Mouse (Mus musculus): ENCODE measurements around the gene Dohh. TPM values are rescaled to one million over a fixed set of nuclear protein-coding genes. Genes with fewer than 3 reads are reported as not detected.

Gene Dohh
- polyA plus RNA-seq (2014; fragmentation: Nextera tagmentation; extraction: Ambion mirVana): 68.9 TPM in 2 replicates

DNA sequence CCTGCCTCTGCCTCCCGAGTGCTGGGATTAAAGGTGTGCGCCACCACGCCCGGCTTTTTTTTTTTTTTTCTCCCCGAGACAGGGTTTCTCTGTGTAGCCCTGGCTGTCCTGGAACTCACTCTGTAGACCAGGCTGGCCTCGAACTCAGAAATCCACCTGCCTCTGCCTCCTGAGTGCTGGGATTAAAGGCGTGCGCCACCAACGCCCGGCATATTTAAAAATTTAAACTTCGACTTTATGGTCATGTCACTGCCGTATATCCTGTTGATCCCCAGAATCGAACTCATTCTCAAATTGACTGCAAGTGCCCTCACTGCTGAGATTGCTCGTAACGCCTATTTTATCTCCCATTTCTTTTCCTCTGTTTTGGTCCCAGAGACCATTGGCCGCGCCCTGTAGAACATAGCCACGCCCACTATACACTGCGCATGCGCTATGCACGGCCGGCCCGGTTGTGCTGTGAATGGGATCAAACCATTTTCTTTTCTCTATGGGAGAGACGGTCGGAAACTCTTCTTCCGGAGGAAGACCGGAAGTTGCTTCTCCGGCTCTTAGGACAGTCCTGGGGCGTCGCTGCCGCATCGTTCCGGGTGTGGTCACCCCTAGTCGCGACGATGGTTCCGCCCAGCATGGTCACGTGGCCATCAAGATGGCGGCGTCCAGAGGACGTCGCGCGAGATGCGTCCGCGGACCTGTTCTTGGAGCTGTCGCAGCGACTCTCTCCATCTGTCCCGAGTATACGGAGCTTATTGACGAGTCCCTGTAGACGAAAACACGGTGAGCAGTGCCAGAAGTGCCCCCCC is at the start of gene Dohh, which contains the start of gene Gm48551:
TSS of gene Dohh (plus strand) at position 627 of the 803 bp plus-strand sequence.
TSS of gene Gm48551 (plus strand) at position 665 of the 803 bp plus-strand sequence.
- H3K27ac ChIP-seq: peak within 1 kb of the TSS; percentile 86
- H3K4me3 ChIP-seq (replicated peaks; ENCODE audit: low read length): peak within 1 kb of the TSS; percentile 85
- no peaks in the 10 kb centered on the region for H3K27me3 ChIP-seq (ENCODE audit: control insufficient read depth, insufficient read depth, low read length)
- peaks cover 28% of the 10 kb centered on the region for H3K36me3 ChIP-seq (replicated peaks; ENCODE audit: control insufficient read depth, insufficient read depth)
- 4% methylated on average over 50 of the region's 54 CpGs for WGBS
- peak within 1 kb of the TSS; percentile 83 for H3K9ac ChIP-seq
- ATAC-seq (ENCODE audit: low FRiP score) (peak; percentile 94), DNase-seq (ENCODE audit: low spot score) (peak; percentile 100)
- H3K4me1 ChIP-seq (replicated peaks; ENCODE audit: control insufficient read depth, insufficient read depth, low read length): peaks cover 12% of the 10 kb centered on the region
- no peaks in the 10 kb centered on the region for H3K9me3 ChIP-seq (ENCODE audit: control insufficient read depth, low read length)
- H3K4me2 ChIP-seq (replicated peaks): peak within 1 kb of the TSS; percentile 64

DNA sequence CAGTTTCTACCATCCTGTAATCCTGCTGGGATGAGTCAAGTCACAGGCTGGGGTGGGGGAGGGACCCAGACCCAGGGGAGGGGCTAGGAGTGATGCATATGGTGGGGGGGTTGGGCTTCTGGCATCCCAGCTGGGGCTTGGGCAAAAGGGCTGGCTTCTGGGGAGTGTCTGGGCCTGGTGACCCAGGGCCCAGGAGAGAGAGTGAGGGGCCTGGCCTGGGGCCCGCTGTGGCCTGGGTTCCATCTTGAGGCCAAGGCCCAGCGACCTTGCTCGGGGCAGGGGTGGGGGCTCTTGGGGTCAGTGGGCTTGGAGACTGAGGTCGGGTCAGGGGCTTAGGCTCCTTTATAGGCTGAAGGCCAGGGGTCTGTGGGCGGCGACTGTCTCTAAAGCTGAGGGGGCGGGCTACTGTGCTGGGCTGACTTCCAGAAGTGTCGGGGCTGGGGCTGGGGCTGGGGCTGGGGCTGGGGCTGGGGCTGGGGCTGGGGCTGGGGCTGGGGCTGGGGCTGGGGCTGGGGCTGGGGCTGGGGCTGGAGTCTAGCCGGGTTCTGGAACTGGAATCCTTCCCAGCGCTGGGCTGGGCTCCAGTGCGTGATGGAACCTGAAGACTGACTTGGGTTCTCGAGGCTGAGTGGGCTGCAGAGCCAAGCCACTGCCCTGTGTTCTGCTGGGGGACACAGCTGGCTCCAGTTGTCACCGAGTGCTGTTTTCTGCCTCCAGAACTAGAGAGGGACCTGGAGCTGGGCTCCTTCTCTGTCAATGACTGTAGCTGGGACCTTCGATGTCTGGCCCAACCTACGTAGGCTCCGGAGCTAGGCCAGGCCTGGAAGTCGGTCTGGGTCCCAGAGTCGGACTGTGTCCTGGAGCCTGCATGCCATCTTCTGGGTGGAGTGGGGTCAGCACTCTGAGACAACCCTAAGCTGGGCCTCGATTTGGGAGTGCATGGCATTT is 48.6 kb upstream of the Dohh start:
- Histone ChIP-seq H3K9me3 (ENCODE audit: control insufficient read depth, low read length) (no peaks in the 10 kb centered on the region), H3K9ac (0 out of 2 replicates have a peak overlapping the region, but pooled peaks have one; percentile 4), H3K4me3 (replicated peaks; ENCODE audit: low read length) (no peak overlapping the region), H3K4me1 (replicated peaks; ENCODE audit: control insufficient read depth, insufficient read depth, low read length) (no peaks in the 10 kb centered on the region), H3K4me2 (replicated peaks) (no peak overlapping the region), H3K27me3 (ENCODE audit: control insufficient read depth, insufficient read depth, low read length) (peaks cover 32% of the 10 kb centered on the region), H3K36me3 (replicated peaks; ENCODE audit: control insufficient read depth, insufficient read depth) (no peaks in the 10 kb centered on the region), H3K27ac (no peak overlapping the region)
- no peak for DNase-seq (ENCODE audit: low spot score)
- 40% methylated on average over 16 of the region's 19 CpGs for WGBS
- ATAC-seq (ENCODE audit: low FRiP score): 0 out of 2 replicates have a peak, but pooled peaks have one; percentile 29

DNA sequence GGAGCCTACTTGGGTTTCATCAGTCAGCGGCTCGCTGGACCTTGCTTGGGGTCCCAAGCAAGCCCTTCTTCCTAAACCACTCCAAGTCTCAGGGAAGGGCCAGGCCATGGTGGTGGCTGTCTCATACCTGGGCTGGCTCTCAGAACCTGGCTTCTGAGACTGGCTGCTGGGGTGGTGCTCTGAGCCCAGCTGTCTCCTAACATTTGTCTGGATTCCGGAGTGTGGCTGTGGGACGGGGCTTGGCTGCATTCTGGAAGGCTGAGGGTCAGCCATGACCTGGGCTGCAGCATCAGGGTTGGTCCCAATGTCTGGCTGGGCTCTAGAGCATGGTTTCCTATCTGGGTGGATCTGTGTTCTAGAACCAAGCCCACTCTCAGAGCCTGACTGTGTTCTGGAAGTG is 47.7 kb upstream of the Dohh start:
- H3K36me3 ChIP-seq (replicated peaks; ENCODE audit: control insufficient read depth, insufficient read depth): no peaks in the 10 kb centered on the region
- no peak overlapping the region for H3K4me3 ChIP-seq (replicated peaks; ENCODE audit: low read length)
- 97% methylated on average over 4 of the region's 4 CpGs for WGBS
- ATAC-seq (ENCODE audit: low FRiP score) (no peak), DNase-seq (ENCODE audit: low spot score) (no peak)
- no peak overlapping the region for H3K9ac ChIP-seq
- H3K4me1 ChIP-seq (replicated peaks; ENCODE audit: control insufficient read depth, insufficient read depth, low read length): no peaks in the 10 kb centered on the region
- H3K27me3 ChIP-seq (ENCODE audit: control insufficient read depth, insufficient read depth, low read length): peaks cover 40% of the 10 kb centered on the region
- H3K9me3 ChIP-seq (ENCODE audit: control insufficient read depth, low read length): no peaks in the 10 kb centered on the region
- H3K4me2 ChIP-seq (replicated peaks): no peak overlapping the region
- no peak overlapping the region for H3K27ac ChIP-seq

DNA sequence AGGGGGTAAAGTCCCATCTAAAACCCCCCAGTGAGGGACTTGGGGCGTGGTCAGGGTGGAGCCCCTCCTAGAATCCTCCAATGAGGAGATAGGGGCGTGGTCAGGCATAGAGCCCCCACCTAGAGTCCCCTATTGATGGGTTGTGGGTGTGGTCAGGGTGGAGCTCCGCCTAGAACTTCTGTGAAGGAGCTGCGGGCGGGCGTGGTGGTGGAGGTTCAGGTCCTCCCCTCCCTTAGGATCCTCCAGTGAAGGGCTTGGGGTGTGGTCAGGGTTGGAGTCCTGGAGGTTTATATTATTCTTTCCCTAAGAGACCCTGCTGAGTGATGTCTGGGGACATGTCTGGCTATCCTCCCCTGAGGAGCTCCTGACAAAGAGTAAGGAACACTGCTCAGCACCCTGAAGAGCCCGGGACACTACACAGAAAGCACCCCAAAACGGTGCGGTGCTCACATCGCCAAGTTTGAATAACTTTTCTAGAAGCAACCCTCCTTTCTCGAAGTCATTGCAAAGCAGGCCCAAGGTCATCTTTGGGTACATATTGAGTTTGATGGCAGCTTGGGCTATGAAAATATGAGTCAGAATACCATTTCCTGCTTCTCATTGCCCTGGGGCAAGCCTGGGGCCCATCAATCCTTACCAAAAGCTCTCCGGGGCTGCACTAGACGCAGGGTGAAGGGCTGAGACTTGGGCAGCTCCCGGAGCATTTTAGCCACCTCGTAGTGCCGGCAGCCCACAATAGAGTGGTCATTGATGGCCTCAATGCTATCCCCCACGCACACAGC is 43.5 kb upstream of the Dohh start:
- Histone ChIP-seq H3K27ac (no peak overlapping the region), H3K36me3 (replicated peaks; ENCODE audit: control insufficient read depth, insufficient read depth) (no peaks in the 10 kb centered on the region)
- 39% methylated on average over 17 of the region's 17 CpGs for WGBS

DNA sequence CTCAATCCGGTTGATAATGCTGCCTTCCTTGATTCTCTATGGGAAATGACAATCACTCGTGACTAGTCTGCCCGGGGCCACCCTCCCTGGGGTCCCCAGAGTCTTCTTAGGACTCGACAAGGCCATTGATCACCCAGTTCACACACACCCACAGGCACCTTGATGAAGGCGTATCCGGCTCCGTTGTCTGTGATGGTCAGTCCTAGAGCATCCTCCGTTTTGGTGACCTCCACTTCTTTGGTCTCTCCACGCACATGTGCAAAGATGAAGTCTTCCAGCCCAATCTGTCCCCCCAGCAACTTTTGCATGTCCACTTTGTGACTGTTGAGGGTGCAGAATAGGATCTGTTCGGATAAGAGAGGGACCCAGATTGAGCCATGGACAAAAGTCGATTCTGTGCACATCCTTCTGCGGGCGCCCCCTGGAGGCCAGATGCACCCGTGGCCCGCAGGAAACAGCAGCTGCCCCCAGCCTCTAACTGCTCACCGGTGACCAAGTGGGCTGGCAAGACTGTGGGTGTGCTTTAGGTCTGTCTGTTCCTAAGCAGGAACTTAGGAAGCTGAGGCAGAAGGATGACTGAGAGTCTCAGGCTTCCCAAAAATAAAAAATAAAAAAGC is 42.8 kb upstream of the Dohh start:
- Histone ChIP-seq H3K4me3 (replicated peaks; ENCODE audit: low read length) (no peak overlapping the region), H3K27ac (no peak overlapping the region), H3K9me3 (ENCODE audit: control insufficient read depth, low read length) (no peaks in the 10 kb centered on the region), H3K9ac (no peak overlapping the region), H3K27me3 (ENCODE audit: control insufficient read depth, insufficient read depth, low read length) (peaks cover 66% of the 10 kb centered on the region), H3K36me3 (replicated peaks; ENCODE audit: control insufficient read depth, insufficient read depth) (no peaks in the 10 kb centered on the region), H3K4me2 (replicated peaks) (no peak overlapping the region), H3K4me1 (replicated peaks; ENCODE audit: control insufficient read depth, insufficient read depth, low read length) (peaks cover 6% of the 10 kb centered on the region)
- WGBS: 33% methylated on average over 16 of the region's 16 CpGs
- DNase-seq (ENCODE audit: low spot score) (no peak), ATAC-seq (ENCODE audit: low FRiP score) (no peak)

More for the DNA sequence above, 43.5 kb upstream of the Dohh start:
- Histone ChIP-seq H3K27me3 (ENCODE audit: control insufficient read depth, insufficient read depth, low read length) (peaks cover 62% of the 10 kb centered on the region), H3K9me3 (ENCODE audit: control insufficient read depth, low read length) (no peaks in the 10 kb centered on the region), H3K4me1 (replicated peaks; ENCODE audit: control insufficient read depth, insufficient read depth, low read length) (peaks cover 6% of the 10 kb centered on the region), H3K4me3 (replicated peaks; ENCODE audit: low read length) (no peak overlapping the region), H3K9ac (no peak overlapping the region), H3K4me2 (replicated peaks) (no peak overlapping the region)
- no peak for ATAC-seq (ENCODE audit: low FRiP score)
- no peak for DNase-seq (ENCODE audit: low spot score)

DNA sequence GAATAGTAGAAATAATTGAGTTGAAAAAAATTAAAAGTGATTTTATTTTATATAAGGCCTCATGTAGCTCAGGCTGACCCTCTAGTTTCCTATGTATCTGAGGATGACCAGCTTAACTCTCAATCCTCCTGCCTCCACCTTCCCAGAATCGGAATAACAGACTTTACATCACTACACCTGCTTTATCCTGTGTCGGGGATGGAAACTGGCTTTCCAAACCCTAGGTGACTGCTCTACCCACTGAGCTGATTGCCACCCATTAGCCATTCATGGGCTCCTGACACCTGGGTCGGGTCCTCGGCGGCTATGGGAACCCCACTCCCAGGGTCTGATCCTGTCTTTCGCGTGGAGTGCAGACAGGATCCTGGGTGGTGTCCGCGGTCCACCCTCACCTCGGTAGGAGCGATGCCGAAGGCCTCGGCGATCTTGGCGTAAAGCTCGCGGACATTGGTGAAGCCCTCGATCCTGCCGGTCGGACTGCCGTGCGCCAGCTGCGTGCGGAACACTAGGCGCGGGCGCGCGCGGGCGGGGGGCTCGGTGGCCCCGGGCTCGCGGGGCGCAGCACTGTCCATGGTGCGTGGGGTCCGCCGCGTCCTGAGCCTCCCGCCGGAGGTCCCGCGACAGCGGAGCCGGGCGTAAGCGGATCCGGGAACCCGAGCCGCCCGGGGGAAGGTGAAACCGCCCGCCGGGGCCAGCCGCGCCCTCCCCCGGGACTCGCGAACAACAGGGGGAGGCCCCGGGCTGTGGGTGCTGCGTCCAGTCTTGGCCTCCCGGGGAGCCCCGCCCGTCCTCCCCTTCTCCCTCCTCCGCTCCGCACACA is 41.3 kb upstream of the Dohh start, which contains the start of gene Gipc3:
TSS of gene Gipc3 (minus strand) at position 581 of the 820 bp plus-strand sequence.
- Histone ChIP-seq H3K27me3 (ENCODE audit: control insufficient read depth, insufficient read depth, low read length) (peaks cover 63% of the 10 kb centered on the region), H3K9me3 (ENCODE audit: control insufficient read depth, low read length) (no peaks in the 10 kb centered on the region)
- WGBS: 5% methylated on average over 63 of the region's 67 CpGs

DNA sequence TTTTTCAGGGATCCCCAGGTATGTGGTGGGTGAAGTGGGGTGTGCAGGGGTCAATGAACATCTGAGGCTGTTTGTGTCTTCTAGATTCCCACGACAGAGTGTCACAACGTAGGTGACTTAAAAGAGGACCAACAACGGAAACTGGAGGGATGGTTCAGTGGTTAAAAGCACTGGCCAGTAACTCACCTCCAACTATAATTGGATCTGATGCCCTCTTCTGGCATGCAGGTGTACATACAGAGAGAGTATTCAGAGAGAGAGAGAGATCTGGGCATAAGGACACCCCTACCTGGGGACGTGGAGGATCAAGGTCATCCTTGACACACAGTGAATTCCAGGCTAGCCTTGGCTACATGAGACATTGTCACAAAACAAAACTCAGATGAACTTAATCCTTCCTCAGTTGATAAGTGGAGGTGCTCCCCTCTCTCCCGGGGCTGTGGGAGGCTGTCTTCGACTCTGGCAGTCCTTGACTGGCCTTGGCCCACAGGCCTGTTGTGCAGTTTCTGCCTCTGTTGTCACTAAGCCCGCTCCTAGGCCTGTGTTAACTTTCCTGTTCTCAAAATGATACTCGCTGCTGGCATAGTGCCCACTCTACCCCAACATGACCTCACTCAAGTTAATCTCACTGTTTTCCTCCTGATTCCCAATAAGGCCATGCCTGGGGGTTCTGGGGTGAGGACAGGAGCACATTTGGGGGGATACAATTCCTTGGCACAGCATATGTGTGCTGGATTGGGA is 39.6 kb upstream of the Dohh start:
- H3K4me2 ChIP-seq (replicated peaks): no peak overlapping the region

More for the DNA sequence above, 41.3 kb upstream of the Dohh start, which contains the start of gene Gipc3:
- peak within 1 kb of the TSS; percentile 36 for H3K4me3 ChIP-seq (replicated peaks; ENCODE audit: low read length)
- ATAC-seq (ENCODE audit: low FRiP score) (no peak), DNase-seq (ENCODE audit: low spot score) (no peak)
- H3K36me3 ChIP-seq (replicated peaks; ENCODE audit: control insufficient read depth, insufficient read depth): no peaks in the 10 kb centered on the region
- peaks cover 6% of the 10 kb centered on the region for H3K4me1 ChIP-seq (replicated peaks; ENCODE audit: control insufficient read depth, insufficient read depth, low read length)
- H3K9ac ChIP-seq: peak within 1 kb of the TSS; percentile 51
- peak within 1 kb of the TSS; percentile 70 for H3K4me2 ChIP-seq (replicated peaks)
- no peak within 1 kb of the TSS for H3K27ac ChIP-seq

More for the DNA sequence above, 39.6 kb upstream of the Dohh start:
- no peaks in the 10 kb centered on the region for H3K36me3 ChIP-seq (replicated peaks; ENCODE audit: control insufficient read depth, insufficient read depth)
- ATAC-seq (ENCODE audit: low FRiP score) (no peak), DNase-seq (ENCODE audit: low spot score) (no peak)
- H3K9ac ChIP-seq: no peak overlapping the region
- H3K27me3 ChIP-seq (ENCODE audit: control insufficient read depth, insufficient read depth, low read length): peaks cover 55% of the 10 kb centered on the region
- 57% methylated on average over 8 of the region's 8 CpGs for WGBS
- H3K4me1 ChIP-seq (replicated peaks; ENCODE audit: control insufficient read depth, insufficient read depth, low read length): peaks cover 11% of the 10 kb centered on the region
- H3K9me3 ChIP-seq (ENCODE audit: control insufficient read depth, low read length): no peaks in the 10 kb centered on the region
- H3K27ac ChIP-seq: no peak overlapping the region
- H3K4me3 ChIP-seq (replicated peaks; ENCODE audit: low read length): no peak overlapping the region

Data from hindbrain, embryonic 14.5 days (tissue).